Mouse (Mus musculus): ENCODE measurements around the gene Fam193a. TPM values are rescaled to one million over a fixed set of nuclear protein-coding genes. Genes with fewer than 3 reads are reported as not detected.

Fam193a gene
- total and polyA plus RNA-seq, 2 experiments from 2014 or later: 12.4 to 53.3 TPM

GRCm38 (mm10) chr5:34385616-34386015 lies 15.9 kb downstream of the Fam193a start:
- Histone ChIP-seq H3K27me3 (ENCODE audit: insufficient read depth, low read length) (no peaks in the 10 kb centered on the region), H3K27ac (ENCODE audit: low read depth, low read length) (no peak overlapping the region), H3K4me3 (ENCODE audit: low read depth, low read length) (no peak overlapping the region), H3K36me3 (ENCODE audit: insufficient read depth, low read length) (no peaks in the 10 kb centered on the region), H3K9ac (replicated peaks; ENCODE audit: low read length, poor library complexity, severe bottlenecking) (no peak overlapping the region), H3K9me3 (ENCODE audit: low read length) (no peaks in the 10 kb centered on the region), H3K4me1 (ENCODE audit: insufficient read depth, low read length) (no peaks in the 10 kb centered on the region), H3K4me2 (ENCODE audit: low read depth, low read length, poor library complexity, severe bottlenecking) (no peak overlapping the region)
- ATAC-seq (ENCODE audit: low FRiP score) (no peak), DNase-seq (ENCODE audit: low spot score) (no peak)
- WGBS: 97% methylated on average over 5 of the region's 5 CpGs
- no peak for TF ChIP-seq CTCF (IDR thresholded peaks at IDR 0.05)

- Histone ChIP-seq H3K4me1 (ENCODE audit: insufficient read depth, low read length) (no peaks in the 10 kb centered on the region), H3K9me3 (ENCODE audit: low read length) (no peaks in the 10 kb centered on the region), H3K27ac (ENCODE audit: low read depth, low read length) (no peak overlapping the region), H3K36me3 (ENCODE audit: insufficient read depth, low read length) (no peaks in the 10 kb centered on the region), H3K9ac (replicated peaks; ENCODE audit: low read length, poor library complexity, severe bottlenecking) (no peak overlapping the region), H3K4me3 (ENCODE audit: low read depth, low read length) (no peak overlapping the region), H3K27me3 (ENCODE audit: insufficient read depth, low read length) (no peaks in the 10 kb centered on the region), H3K4me2 (ENCODE audit: low read depth, low read length, poor library complexity, severe bottlenecking) (no peak overlapping the region)
- TF ChIP-seq CTCF (IDR thresholded peaks at IDR 0.05): no peak
- WGBS: 100% methylated on average over 2 of the region's 2 CpGs
- no peak for ATAC-seq (ENCODE audit: low FRiP score)
- DNase-seq (ENCODE audit: low spot score): no peak
Measured at GRCm38 (mm10) chr5:34386744-34387143, 17.0 kb downstream of the Fam193a start.

GRCm38 (mm10) chr5:34393251-34393650 lies 23.5 kb downstream of the Fam193a start:
- Histone ChIP-seq H3K36me3 (ENCODE audit: insufficient read depth, low read length) (no peaks in the 10 kb centered on the region), H3K27ac (ENCODE audit: low read depth, low read length) (no peak overlapping the region), H3K4me3 (ENCODE audit: low read depth, low read length) (no peak overlapping the region), H3K9ac (replicated peaks; ENCODE audit: low read length, poor library complexity, severe bottlenecking) (no peak overlapping the region), H3K4me1 (ENCODE audit: insufficient read depth, low read length) (0 out of 2 replicates have a peak, but pooled peaks cover 4% of the 10 kb centered on the region), H3K27me3 (ENCODE audit: insufficient read depth, low read length) (no peaks in the 10 kb centered on the region), H3K9me3 (ENCODE audit: low read length) (no peaks in the 10 kb centered on the region), H3K4me2 (ENCODE audit: low read depth, low read length, poor library complexity, severe bottlenecking) (no peak overlapping the region)
- ATAC-seq (ENCODE audit: low FRiP score) (no peak), DNase-seq (ENCODE audit: low spot score) (no peak)
- WGBS: 95% methylated on average over 8 of the region's 8 CpGs
- TF ChIP-seq CTCF (IDR thresholded peaks at IDR 0.05): no peak

- 97% methylated on average over 1 of the region's 1 CpGs for WGBS
- Histone ChIP-seq H3K27me3 (ENCODE audit: insufficient read depth, low read length) (no peaks in the 10 kb centered on the region), H3K36me3 (ENCODE audit: insufficient read depth, low read length) (no peaks in the 10 kb centered on the region), H3K4me1 (ENCODE audit: insufficient read depth, low read length) (0 out of 2 replicates have a peak, but pooled peaks cover 4% of the 10 kb centered on the region), H3K27ac (ENCODE audit: low read depth, low read length) (no peak overlapping the region), H3K9ac (replicated peaks; ENCODE audit: low read length, poor library complexity, severe bottlenecking) (no peak overlapping the region), H3K9me3 (ENCODE audit: low read length) (no peaks in the 10 kb centered on the region), H3K4me3 (ENCODE audit: low read depth, low read length) (no peak overlapping the region), H3K4me2 (ENCODE audit: low read depth, low read length, poor library complexity, severe bottlenecking) (no peak overlapping the region)
- DNase-seq (ENCODE audit: low spot score) (no peak), ATAC-seq (ENCODE audit: low FRiP score) (no peak)
- TF ChIP-seq CTCF (IDR thresholded peaks at IDR 0.05): no peak
Measured at GRCm38 (mm10) chr5:34395347-34395746, 25.6 kb downstream of the Fam193a start.

- Histone ChIP-seq H3K4me2 (ENCODE audit: low read depth, low read length, poor library complexity, severe bottlenecking) (no peak overlapping the region), H3K9ac (replicated peaks; ENCODE audit: low read length, poor library complexity, severe bottlenecking) (no peak overlapping the region), H3K27ac (ENCODE audit: low read depth, low read length) (no peak overlapping the region), H3K27me3 (ENCODE audit: insufficient read depth, low read length) (no peaks in the 10 kb centered on the region), H3K4me1 (ENCODE audit: insufficient read depth, low read length) (0 out of 2 replicates have a peak, but pooled peaks cover 4% of the 10 kb centered on the region), H3K4me3 (ENCODE audit: low read depth, low read length) (no peak overlapping the region), H3K36me3 (ENCODE audit: insufficient read depth, low read length) (no peaks in the 10 kb centered on the region), H3K9me3 (ENCODE audit: low read length) (no peaks in the 10 kb centered on the region)
- TF ChIP-seq CTCF (IDR thresholded peaks at IDR 0.05): no peak
- 79% methylated on average over 2 of the region's 2 CpGs for WGBS
- ATAC-seq (ENCODE audit: low FRiP score): no peak
- no peak for DNase-seq (ENCODE audit: low spot score)
Measured at GRCm38 (mm10) chr5:34395850-34396540, 26.3 kb downstream of the Fam193a start.

- 0 out of 2 replicates have a peak, but pooled peaks cover 4% of the 10 kb centered on the region for H3K4me1 ChIP-seq (ENCODE audit: insufficient read depth, low read length)
- DNase-seq (ENCODE audit: low spot score): no peak
- H3K27ac ChIP-seq (ENCODE audit: low read depth, low read length): no peak overlapping the region
- ATAC-seq (ENCODE audit: low FRiP score): no peak
- no peak overlapping the region for H3K9ac ChIP-seq (replicated peaks; ENCODE audit: low read length, poor library complexity, severe bottlenecking)
- H3K9me3 ChIP-seq (ENCODE audit: low read length): no peaks in the 10 kb centered on the region
- no peak overlapping the region for H3K4me3 ChIP-seq (ENCODE audit: low read depth, low read length)
- WGBS: 87% methylated on average over 2 of the region's 2 CpGs
- H3K27me3 ChIP-seq (ENCODE audit: insufficient read depth, low read length): no peaks in the 10 kb centered on the region
- no peaks in the 10 kb centered on the region for H3K36me3 ChIP-seq (ENCODE audit: insufficient read depth, low read length)
- TF ChIP-seq CTCF (IDR thresholded peaks at IDR 0.05): peak; percentile 31
- no peak overlapping the region for H3K4me2 ChIP-seq (ENCODE audit: low read depth, low read length, poor library complexity, severe bottlenecking)
Measured at GRCm38 (mm10) chr5:34397866-34398265, 28.1 kb downstream of the Fam193a start.
